Mouse (Mus musculus) olfactory bulb, adult 2 months (tissue): Measurements from ENCODE around the gene Rbm3.
"Not testable (repeated sequence)": the region's sequence is repeated elsewhere in the genome, so short reads cannot be mapped to it uniquely, and the experiment has no call there.

Experiments
- CTCF ChIP-seq: fragments of 200-500 bp; IDR thresholded peaks from 2 replicates; pipeline ENCODE4 v1.5.1; 2012; ENCODE audit warnings: low read depth, mild to moderate bottlenecking, low read length, moderate library complexity; ENCODE audit not compliant: insufficient read depth
- POLR2A ChIP-seq: fragments of 200-500 bp; IDR thresholded peaks from 2 replicates; pipeline ENCODE4 v1.6.1; 2012; ENCODE audit warnings: mild to moderate bottlenecking, low read depth, low read length, moderate library complexity; ENCODE audit not compliant: insufficient read depth

- not testable (repeated sequence) for TF ChIP-seq CTCF, POLR2A
Observed at GRCm38 (mm10) chrX:8090954-8091347, 54.7 kb downstream of the Rbm3 start.
